28 mouse cellular contexts compared by ENCODE assay signal in the genomic region with DNA sequence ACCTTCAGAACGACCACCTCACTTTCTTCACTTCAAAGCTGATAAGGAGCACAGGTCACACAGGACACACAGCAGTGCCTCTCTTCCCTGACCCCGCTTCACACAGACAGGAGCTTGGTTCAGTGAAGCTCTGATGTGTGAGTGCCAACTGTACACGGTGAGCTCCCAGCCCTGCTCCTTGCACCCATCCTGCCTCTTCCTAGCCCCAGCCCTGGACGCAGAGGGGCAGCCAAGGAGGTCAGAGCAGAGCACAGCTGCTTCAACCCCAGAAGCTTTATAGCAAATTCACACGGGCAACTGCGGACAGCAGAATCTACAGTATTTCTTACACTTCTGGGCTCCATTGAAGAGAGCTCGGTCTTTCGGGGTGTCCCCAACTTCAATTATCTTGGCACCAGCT. TPM values are rescaled to one million over a fixed set of nuclear protein-coding genes. Genes with fewer than 3 reads are reported as not detected.
A peak's percentile ranks its signal among the peaks of the same experiment; 100 is the strongest.
DNase-seq lines count a peak whose midpoint lies in the region; ATAC-seq lines count a peak whose summit lies in the region.
"Had no signal": no experiment of that assay in that cellular context is flagged by ENCODE, and none has a peak within 500 bp of the region (broad histone marks: within the 10 kb centered on the region; RNA-seq: fewer than 3 reads in every experiment).

No protein-coding gene starts in this region.

- no peak overlapping the region for H3K4me3 ChIP-seq in heart, embryonic 10.5 days
- H3K4me3 ChIP-seq in heart, embryonic 15.5 days = no peak overlapping the region
- H3K4me3 ChIP-seq: embryonic facial prominence, embryonic 13.5 days; forebrain, embryonic 10.5 days; kidney, embryonic 15.5 days; limb, embryonic 13.5 days; liver, embryonic 13.5 days; megakaryocyte, embryonic 14.5 days; midbrain, embryonic 12.5 days; myocyte; neural tube, embryonic 12.5 days; stomach, embryonic 15.5 days had no signal

- intact Hi-C loops in heart, postnatal 14 days (cut with DNase I) = no loop called here
- intact Hi-C loops in heart, postnatal 25 days (cut with DNase I) = loop anchor here (10.0 kb wide), 1 partner anchor 599 kb away; a partner anchor contains a TSS

- no peaks in the 10 kb centered on the region for H3K9me3 ChIP-seq in heart, embryonic 10.5 days
- no peaks in the 10 kb centered on the region for H3K9me3 ChIP-seq in heart, embryonic 15.5 days (replicated peaks)
- H3K9me3 ChIP-seq: embryonic facial prominence, embryonic 13.5 days; kidney, embryonic 15.5 days; limb, embryonic 13.5 days; liver, embryonic 13.5 days; midbrain, embryonic 12.5 days; neural tube, embryonic 12.5 days; stomach, embryonic 15.5 days had no signal

- peak; percentile 64 for DNase-seq in heart, embryonic 10.5 days (ENCODE audit: low spot score)
- DNase-seq in heart, postnatal 14 days = no peak
- DNase-seq in heart, postnatal 25 days (ENCODE audit: low spot score) = no peak
- peak; percentile 14 to 17 for DNase-seq in right cerebral cortex, postnatal 10 days (ENCODE audit: low spot score in 2 of 2)
- no peak for DNase-seq in right cerebral cortex, postnatal 14 days
- DNase-seq: adrenal gland, postnatal 25 days; cerebellum, adult 18-20 months; cerebellum, postnatal 10 days; forebrain, postnatal 0 days; kidney, adult 18-20 months; liver, embryonic 13.5 days; lung, adult 18-20 months; lung, postnatal 4 days; thymus, adult 18-20 months; thymus, postnatal 25 days had no signal

- no peak overlapping the region for H3K9ac ChIP-seq in heart, embryonic 15.5 days
- H3K9ac ChIP-seq: embryonic facial prominence, embryonic 13.5 days; forebrain, postnatal 0 days; kidney, embryonic 15.5 days; limb, embryonic 13.5 days; liver, embryonic 13.5 days; midbrain, embryonic 12.5 days; neural tube, embryonic 12.5 days; stomach, embryonic 15.5 days had no signal

- H3K27me3 ChIP-seq in heart, embryonic 10.5 days (ENCODE audit: insufficient read depth, poor library complexity, severe bottlenecking) = no peaks in the 10 kb centered on the region
- no peaks in the 10 kb centered on the region for H3K27me3 ChIP-seq in heart, embryonic 15.5 days
- H3K27me3 ChIP-seq: embryonic facial prominence, embryonic 13.5 days; kidney, embryonic 15.5 days; limb, embryonic 13.5 days; liver, embryonic 13.5 days; megakaryocyte, embryonic 14.5 days; midbrain, embryonic 12.5 days; neural tube, embryonic 12.5 days; stomach, embryonic 15.5 days had no signal

- H3K27ac ChIP-seq in heart, embryonic 10.5 days = no peak overlapping the region
- H3K27ac ChIP-seq in heart, embryonic 15.5 days = peak overlapping the region; percentile 39
- H3K27ac ChIP-seq: embryonic facial prominence, embryonic 13.5 days; forebrain, embryonic 10.5 days; kidney, embryonic 15.5 days; limb, embryonic 13.5 days; liver, embryonic 13.5 days; midbrain, embryonic 12.5 days; neural tube, embryonic 12.5 days; stomach, embryonic 15.5 days had no signal

- ATAC-seq in heart, embryonic 15.5 days (replicated peaks; ENCODE audit: insufficient number of reproducible peaks, insufficient read depth, low FRiP score, low read depth) = no peak
- ATAC-seq: CD4-positive, CD25-positive, alpha-beta regulatory T cell, adult 4 months; forebrain, postnatal 0 days; hindbrain, embryonic 16.5 days; lung, postnatal 0 days had no signal

- H3K4me2 ChIP-seq in heart, embryonic 15.5 days = peak overlapping the region; percentile 5; the same call in 1 of the 2 replicates
- H3K4me2 ChIP-seq: embryonic facial prominence, embryonic 13.5 days; kidney, embryonic 15.5 days; limb, embryonic 13.5 days; liver, embryonic 13.5 days; midbrain, embryonic 12.5 days; neural tube, embryonic 12.5 days; stomach, embryonic 15.5 days had no signal

- peaks cover 70% of the 10 kb centered on the region for H3K36me3 ChIP-seq in heart, embryonic 10.5 days
- peaks cover 56% of the 10 kb centered on the region for H3K36me3 ChIP-seq in heart, embryonic 15.5 days

- 74% methylated on average over 8 of the region's 8 CpGs for WGBS in heart, embryonic 10.5 days
- 66% methylated on average over 8 of the region's 8 CpGs for WGBS in heart, embryonic 15.5 days

- H3K4me1 ChIP-seq in heart, embryonic 10.5 days = peaks cover 44% of the 10 kb centered on the region
- H3K4me1 ChIP-seq in heart, embryonic 15.5 days (replicated peaks) = peaks cover 46% of the 10 kb centered on the region

RNA-seq across cellular contexts. Expression of a gene that starts 4.7 kb away (rescaled TPM):
- polyA plus RNA-seq in heart, embryonic 10.5 days (2016; fragmentation: Nextera tagmentation; extraction: Ambion mirVana) = 234 and 235 TPM in 2 replicates
- 10 to 100 TPM; 62.0 to 64.2 TPM for total RNA-seq in heart, postnatal 14 days (2021)
- 145 and 179 TPM in 2 replicates for polyA plus RNA-seq in heart, embryonic 15.5 days (2015; fragmentation: Nextera tagmentation; extraction: Ambion mirVana)
- total RNA-seq in heart, postnatal 25 days (2021) = 10 to 100 TPM; 49.4 to 53.6 TPM

RNA-seq across cellular contexts. Expression of a gene that starts 48.8 kb away (rescaled TPM):
- polyA plus RNA-seq in heart, embryonic 10.5 days (2016; fragmentation: Nextera tagmentation; extraction: Ambion mirVana) = 115 and 169 TPM in 2 replicates
- 10 to 100 TPM; 18.7 to 18.9 TPM for total RNA-seq in heart, postnatal 14 days (2021)
- polyA plus RNA-seq in heart, embryonic 15.5 days (2015; fragmentation: Nextera tagmentation; extraction: Ambion mirVana) = 63.3 and 85.2 TPM in 2 replicates
- 10 to 100 TPM; 15.2 to 16.7 TPM for total RNA-seq in heart, postnatal 25 days (2021)

Comparison
In these comparisons a context has a peak if more than half of its experiments do, and no peak if none do; other contexts are left out.
1. DNase-seq: peak in heart, embryonic 10.5 days (single experiment) and right cerebral cortex, postnatal 10 days (2 of 2); none in heart, postnatal 14 days (0 of 2), heart, postnatal 25 days (single experiment) and right cerebral cortex, postnatal 14 days (single experiment).